In the genomic region with DNA sequence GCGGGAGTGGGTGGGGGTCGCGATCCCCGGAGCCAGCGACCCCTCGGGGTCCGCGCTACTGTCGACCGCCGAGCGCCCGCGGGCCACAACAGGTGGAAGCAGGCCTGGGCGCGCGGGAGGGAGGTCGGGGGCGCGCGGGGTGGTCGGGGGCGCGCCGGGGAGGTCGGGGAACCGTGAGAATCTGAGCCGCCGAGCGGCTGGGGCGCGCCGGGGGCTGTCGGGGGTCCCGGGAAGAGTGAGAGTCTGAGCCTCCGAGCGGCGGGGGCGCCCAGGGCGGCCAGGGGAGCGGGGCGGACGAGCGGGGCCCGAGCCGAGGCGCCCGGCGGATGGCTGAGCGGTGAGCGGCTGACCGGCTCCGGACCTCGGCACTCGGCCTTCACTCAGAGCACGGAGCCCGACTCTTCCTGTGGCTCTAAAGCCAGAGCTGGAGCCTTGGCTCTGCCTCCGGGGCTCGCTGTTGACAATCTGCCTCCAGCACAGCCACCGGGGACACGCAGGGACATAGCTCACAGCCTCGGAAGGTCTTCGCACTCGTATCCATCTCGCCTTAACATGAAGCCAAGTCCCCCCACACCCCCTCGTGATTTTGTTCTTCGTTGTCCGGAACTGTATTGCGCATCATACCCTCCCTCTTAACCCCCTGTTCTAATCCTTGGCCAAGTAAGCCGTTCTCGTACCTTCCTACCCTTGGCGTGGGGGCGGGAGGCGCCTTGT, we compare ENCODE assay signal across 8 mouse cellular contexts. TPM values are rescaled to one million over a fixed set of nuclear protein-coding genes. Genes with fewer than 3 reads are reported as not detected.
DNase-seq lines count a peak whose midpoint lies in the region; ATAC-seq and TF ChIP-seq lines count a peak whose summit lies in the region.

No protein-coding gene starts in this region.

- no peak for TF ChIP-seq POLR2A in testis, adult 2 months (IDR thresholded peaks at IDR 0.05; ENCODE audit: control insufficient read depth, low read depth, low read length)

- no peaks in the 10 kb centered on the region for H3K9me3 ChIP-seq in heart, embryonic 15.5 days (replicated peaks)
- H3K9me3 ChIP-seq in liver, embryonic 14.5 days (ENCODE audit: control insufficient read depth, low read length): no peaks in the 10 kb centered on the region
- no peaks in the 10 kb centered on the region for H3K9me3 ChIP-seq in neural tube, embryonic 11.5 days (ENCODE audit: control insufficient read depth, low read length)

- H3K27me3 ChIP-seq in heart, embryonic 15.5 days: peaks cover 16% of the 10 kb centered on the region; the same call in 1 of the 2 replicates
- H3K27me3 ChIP-seq in liver, embryonic 14.5 days (ENCODE audit: control insufficient read depth, insufficient read depth, low read length): peaks cover 28% of the 10 kb centered on the region
- peaks cover 30% of the 10 kb centered on the region for H3K27me3 ChIP-seq in neural tube, embryonic 11.5 days (ENCODE audit: control insufficient read depth, insufficient read depth, low read length)
- H3K27me3 ChIP-seq in testis, adult 2 months (ENCODE audit: control insufficient read depth, insufficient read depth, low read length): no peaks in the 10 kb centered on the region

- peaks cover 12% of the 10 kb centered on the region for H3K4me1 ChIP-seq in heart, embryonic 15.5 days (replicated peaks)
- H3K4me1 ChIP-seq in liver, embryonic 14.5 days (replicated peaks; ENCODE audit: control insufficient read depth in 2 of 2, insufficient read depth in 2 of 2, low read length in 1 of 2): peaks cover 0 to 2% of the 10 kb centered on the region in 2 experiments; a peak in 1 of 4 replicates
- peaks cover 6% of the 10 kb centered on the region; the same call in 1 of the 2 replicates for H3K4me1 ChIP-seq in neural tube, embryonic 11.5 days (ENCODE audit: control insufficient read depth, insufficient read depth, low read length)
- H3K4me1 ChIP-seq in testis, adult 2 months (ENCODE audit: control insufficient read depth, insufficient read depth, low read length): peaks cover 3% of the 10 kb centered on the region

- no peak for TF ChIP-seq EP300 in liver, embryonic 14.5 days (IDR thresholded peaks at IDR 0.05; ENCODE audit: low read depth)

- H3K36me3 ChIP-seq in heart, embryonic 15.5 days: no peaks in the 10 kb centered on the region
- H3K36me3 ChIP-seq in liver, embryonic 14.5 days (replicated peaks; ENCODE audit: control insufficient read depth, insufficient read depth, low read depth): no peaks in the 10 kb centered on the region
- no peaks in the 10 kb centered on the region for H3K36me3 ChIP-seq in neural tube, embryonic 11.5 days (ENCODE audit: control insufficient read depth, insufficient read depth, low read length)
- no peaks in the 10 kb centered on the region for H3K36me3 ChIP-seq in testis, adult 2 months (ENCODE audit: control insufficient read depth, insufficient read depth, low read length)

- peak overlapping the region; percentile 61 for H3K4me3 ChIP-seq in heart, embryonic 15.5 days
- peak overlapping the region; percentile 67 to 78 for H3K4me3 ChIP-seq in liver, embryonic 14.5 days (ENCODE audit: insufficient read depth in 1 of 2, low read depth in 2 of 2, low read length in 2 of 2)
- H3K4me3 ChIP-seq in neural tube, embryonic 11.5 days (ENCODE audit: low read depth, low read length): peak overlapping the region; percentile 72
- H3K4me3 ChIP-seq in testis, adult 2 months (ENCODE audit: control insufficient read depth, low read depth, low read length): peak overlapping the region; percentile 92

- DNase-seq in brain, adult 2 months (ENCODE audit: low read depth, low spot score): peak; percentile 84
- peak; percentile 71 for DNase-seq in kidney, postnatal 10 days
- no peak for DNase-seq in liver, embryonic 14.5 days (ENCODE audit: low read depth in 3 of 3, low spot score in 3 of 3)
- peak; percentile 65 for DNase-seq in neural tube, embryonic 11.5 days (ENCODE audit: low spot score)

- ATAC-seq in CD4-positive, CD25-positive, alpha-beta regulatory T cell, adult 4 months: peak; percentile 32
- peak; percentile 43 for ATAC-seq in erythroid progenitor cell, adult 5-6 weeks (replicated peaks; ENCODE audit: low FRiP score, poor library complexity, severe bottlenecking)
- ATAC-seq in heart, embryonic 15.5 days (replicated peaks; ENCODE audit: insufficient number of reproducible peaks, insufficient read depth, low FRiP score, low read depth): peak; percentile 74
- peak; percentile 70 for ATAC-seq in liver, embryonic 14.5 days (ENCODE audit: insufficient read depth)
- ATAC-seq in neural tube, embryonic 11.5 days (ENCODE audit: insufficient read depth, low FRiP score, low TSS enrichment): peak; percentile 54

- H3K27ac ChIP-seq in heart, embryonic 15.5 days: peak overlapping the region; percentile 59
- no peak overlapping the region for H3K27ac ChIP-seq in liver, embryonic 14.5 days
- no peak overlapping the region for H3K27ac ChIP-seq in neural tube, embryonic 11.5 days (ENCODE audit: low read depth, low read length)
- H3K27ac ChIP-seq in testis, adult 2 months (ENCODE audit: control insufficient read depth, insufficient read depth, low read depth, low read length): peak overlapping the region; percentile 86

- H3K9ac ChIP-seq in heart, embryonic 15.5 days: peak overlapping the region; percentile 79
- peak overlapping the region; percentile 67 for H3K9ac ChIP-seq in liver, embryonic 14.5 days (replicated peaks)
- H3K9ac ChIP-seq in neural tube, embryonic 11.5 days (ENCODE audit: low read length): peak overlapping the region; percentile 58

- H3K4me2 ChIP-seq in heart, embryonic 15.5 days: peak overlapping the region; percentile 95
- H3K4me2 ChIP-seq in liver, embryonic 14.5 days (ENCODE audit: low read depth): peak overlapping the region; percentile 88
- peak overlapping the region; percentile 95 for H3K4me2 ChIP-seq in neural tube, embryonic 11.5 days (ENCODE audit: low read depth)

- no peak for TF ChIP-seq CTCF in liver, embryonic 14.5 days (IDR thresholded peaks at IDR 0.05; ENCODE audit: low read depth)
- no peak for TF ChIP-seq CTCF in testis, adult 2 months (IDR thresholded peaks at IDR 0.05; ENCODE audit: control insufficient read depth, insufficient read depth, insufficient replicate concordance, low read depth, low read length)

- WGBS in heart, embryonic 15.5 days: under 1% methylated on average over 74 of the region's 74 CpGs
- WGBS in liver, embryonic 14.5 days (ENCODE audit: insufficient replicate concordance): 1% methylated on average over 70 of the region's 74 CpGs
- under 1% methylated on average over 47 of the region's 74 CpGs for WGBS in neural tube, embryonic 11.5 days

RNA-seq across cellular contexts. Expression of a gene that starts 1.0 kb away (rescaled TPM):
- polyA plus RNA-seq in CD4-positive, CD25-positive, alpha-beta regulatory T cell, adult 4 months (2017; shearing (Covaris generic)): 1 to 10 TPM; 5.0 to 5.9 TPM
- total RNA-seq in erythroid progenitor cell, adult 5-6 weeks (2015; ENCODE audit: low replicate concordance): 0.84 and 2.2 TPM in 2 replicates
- total RNA-seq in erythroid progenitor cell, adult 5-6 weeks (2017; ENCODE audit: low replicate concordance): 1.0 and 4.8 TPM in 2 replicates
- polyA plus RNA-seq in heart, embryonic 15.5 days (2015; fragmentation: Nextera tagmentation; extraction: Ambion mirVana): 6.4 and 7.2 TPM in 2 replicates
- 2.1 and 2.2 TPM in 2 replicates for polyA plus RNA-seq in liver, embryonic 14.5 days (2012; rRNA removed)
- 2.3 and 3.1 TPM in 2 replicates for polyA plus RNA-seq in liver, embryonic 14.5 days (2014; fragmentation: Nextera tagmentation; extraction: Ambion mirVana)
- polyA plus RNA-seq in neural tube, embryonic 11.5 days (2014; fragmentation: Nextera tagmentation; extraction: Ambion mirVana): 5.2 and 5.4 TPM in 2 replicates
- polyA plus RNA-seq in testis, adult 2 months (2012; rRNA removed): 82.2 and 92.8 TPM in 2 replicates

Comparison
In these comparisons a context has a peak if more than half of its experiments do, and no peak if none do; other contexts are left out.
1. DNase-seq: peak in brain, adult 2 months (single experiment), kidney, postnatal 10 days (single experiment) and neural tube, embryonic 11.5 days (single experiment); none in liver, embryonic 14.5 days (0 of 3).
2. H3K27ac ChIP-seq: peak in heart, embryonic 15.5 days (single experiment) and testis, adult 2 months (single experiment); none in liver, embryonic 14.5 days (single experiment) and neural tube, embryonic 11.5 days (single experiment).
3. RNA of a gene that starts 1.0 kb away (polyA plus RNA-seq): 82.2 to 92.8 TPM in testis, adult 2 months; 6.4 to 7.2 TPM in heart, embryonic 15.5 days, 5.0 to 5.9 TPM in CD4-positive, CD25-positive, alpha-beta regulatory T cell, adult 4 months, 5.2 to 5.4 TPM in neural tube, embryonic 11.5 days and 2.1 to 3.1 TPM in liver, embryonic 14.5 days; every median in the first group is over 10 times any median in the second.
4. Peak in every context shown above with its lines, with median percentiles within 50 percentile points of each other: ATAC-seq, H3K4me2 ChIP-seq, H3K4me3 ChIP-seq and H3K9ac ChIP-seq.